Mouse (Mus musculus) liver, adult 2 months (tissue): ENCODE measurements around the gene Miga2. TPM values are rescaled to one million over a fixed set of nuclear protein-coding genes. Genes with fewer than 3 reads are reported as not detected.

Experiments
- DNase-seq: peaks from one replicate; pipeline ENCODE4 v3.0.0-alpha.2; 2011; ENCODE audit warnings: low read depth, low spot score; ENCODE audit errors: extremely low read depth
- H3K27ac ChIP-seq: fragments of 200-500 bp; replicated peaks from 2 replicates; pipeline ENCODE4 v1.5.1; 2012; ENCODE audit warnings: low read depth, mild to moderate bottlenecking, control low read depth, inconsistent platforms, low read length; ENCODE audit not compliant: insufficient read depth
- H3K27me3 ChIP-seq: fragments of 200-500 bp; 2 replicates; pipeline ENCODE4 v1.6.1; 2012; ENCODE audit warnings: mild to moderate bottlenecking, moderate library complexity, low read length, inconsistent platforms; ENCODE audit not compliant: control insufficient read depth, insufficient read depth
- H3K36me3 ChIP-seq: fragments of 200-500 bp; 2 replicates; pipeline ENCODE4 v1.6.1; 2012; ENCODE audit warnings: low read length, inconsistent platforms; ENCODE audit not compliant: control insufficient read depth, insufficient read depth
- H3K4me1 ChIP-seq: fragments of 200-500 bp; 2 replicates; pipeline ENCODE4 v1.6.1; 2011; ENCODE audit warnings: low read length; ENCODE audit not compliant: control insufficient read depth, insufficient read depth
- H3K4me3 ChIP-seq: fragments of 200-500 bp; 2 replicates; pipeline ENCODE4 v1.5.1; 2011; ENCODE audit warnings: low read depth, mild to moderate bottlenecking, control low read depth, low read length, moderate library complexity; ENCODE audit not compliant: insufficient read depth
- H3K79me2 ChIP-seq: fragments of 200-500 bp; 2 replicates; pipeline ENCODE4 v1.6.1; 2012; ENCODE audit warnings: inconsistent platforms, mild to moderate bottlenecking, low read length, moderate library complexity; ENCODE audit not compliant: control insufficient read depth, insufficient read depth
- H3K9ac ChIP-seq: fragments of 200-500 bp; 2 replicates; pipeline ENCODE4 v1.6.1; 2012; ENCODE audit warnings: low read depth, mild to moderate bottlenecking, control low read depth, inconsistent platforms, low read length
- CTCF ChIP-seq: fragments of 200-500 bp; IDR thresholded peaks from 2 replicates; pipeline ENCODE4 v1.5.1; 2011; ENCODE audit warnings: low read depth, low read length, control low read depth
- POLR2A ChIP-seq: fragments of 200-500 bp; IDR thresholded peaks from 2 replicates; pipeline ENCODE4 v1.6.1; 2011; ENCODE audit warnings: low read length, control low read depth; ENCODE audit not compliant: insufficient read depth; ENCODE audit errors: extremely low read depth
- WGBS: fragments of 180-500 bp; shearing (Covaris S2); methylation state at CpG from one replicate; pipeline ENCODE4 v1.1.7; 2018; 5-methylcytosine and 5-hydroxymethylcytosine counted together
- polyA plus RNA-seq: library from polyadenylated mRNA; depleted of rRNA; stranded (reverse); fragments of >200 nt; gene quantifications from 2 replicates; pipeline ENCODE4 v1.2.3, GENCODE M21; 2012
- total RNA-seq: library from RNA; depleted of rRNA; stranded (reverse); fragments of >200 nt; gene quantifications from 2 replicates; pipeline ENCODE4 v1.2.3, GENCODE M21; 2014

The Miga2 gene
- total and polyA plus RNA-seq, 2 experiments: 37.2 to 46.5 TPM

GRCm38 (mm10) chr2:30362865-30363264 is 1.2 kb upstream of the Miga2 start:
- TF ChIP-seq POLR2A (no peak), CTCF (no peak)
- Histone ChIP-seq H3K79me2 (peaks cover 16% of the 10 kb centered on the region; the same call in 1 of the 2 replicates), H3K27ac (no peak overlapping the region), H3K4me3 (no peak overlapping the region), H3K36me3 (peaks cover 3% of the 10 kb centered on the region; the same call in 1 of the 2 replicates), H3K9ac (no peak overlapping the region), H3K4me1 (peaks cover 19% of the 10 kb centered on the region), H3K27me3 (no peaks in the 10 kb centered on the region)
- no peak for DNase-seq
- WGBS: 86% methylated on average over 5 of the region's 5 CpGs

GRCm38 (mm10) chr2:30365281-30366069 is 1.4 kb downstream of the Miga2 start:
- DNase-seq: peak; percentile 93
- no peak for TF ChIP-seq CTCF
- TF ChIP-seq POLR2A: peak; percentile 30; the same call in 1 of the 2 replicates
- WGBS: 19% methylated on average over 2 of the region's 2 CpGs
- Histone ChIP-seq H3K4me1 (peaks cover 17% of the 10 kb centered on the region), H3K4me3 (peak overlapping the region; percentile 75), H3K27me3 (no peaks in the 10 kb centered on the region), H3K36me3 (peaks cover 25% of the 10 kb centered on the region; the same call in 1 of the 2 replicates), H3K27ac (peak overlapping the region; percentile 90), H3K79me2 (peaks cover 15% of the 10 kb centered on the region; the same call in 1 of the 2 replicates), H3K9ac (peak overlapping the region; percentile 77)

GRCm38 (mm10) chr2:30366203-30366602 is 2.2 kb downstream of the Miga2 start:
- Histone ChIP-seq H3K36me3 (peaks cover 27% of the 10 kb centered on the region; the same call in 1 of the 2 replicates), H3K9ac (no peak overlapping the region), H3K27ac (peak overlapping the region; percentile 3; the same call in 1 of the 2 replicates), H3K4me3 (no peak overlapping the region), H3K4me1 (peaks cover 17% of the 10 kb centered on the region), H3K79me2 (peaks cover 15% of the 10 kb centered on the region; the same call in 1 of the 2 replicates), H3K27me3 (no peaks in the 10 kb centered on the region)
- TF ChIP-seq POLR2A (no peak), CTCF (no peak)
- DNase-seq: no peak
- 28% methylated on average over 5 of the region's 5 CpGs for WGBS

- 98% methylated on average over 8 of the region's 8 CpGs for WGBS
- no peaks in the 10 kb centered on the region for H3K27me3 ChIP-seq
- TF ChIP-seq CTCF (no peak), POLR2A (no peak)
- no peak overlapping the region for H3K27ac ChIP-seq
- no peak overlapping the region for H3K9ac ChIP-seq
- H3K79me2 ChIP-seq: peaks cover 14% of the 10 kb centered on the region; the same call in 1 of the 2 replicates
- no peak overlapping the region for H3K4me3 ChIP-seq
- no peak for DNase-seq
- peaks cover 42% of the 10 kb centered on the region; the same call in 1 of the 2 replicates for H3K36me3 ChIP-seq
- peaks cover 14% of the 10 kb centered on the region for H3K4me1 ChIP-seq
These were observed 7.5 kb downstream of the Miga2 start for GRCm38 (mm10) chr2:30371544-30371943.

GRCm38 (mm10) chr2:30372726-30373125 is 8.7 kb downstream of the Miga2 start:
- H3K4me3 ChIP-seq: no peak overlapping the region
- TF ChIP-seq POLR2A (no peak), CTCF (no peak)
- WGBS: 98% methylated on average over 5 of the region's 5 CpGs
- H3K36me3 ChIP-seq: peaks cover 44% of the 10 kb centered on the region; the same call in 1 of the 2 replicates
- H3K79me2 ChIP-seq: peaks cover 7% of the 10 kb centered on the region; the same call in 1 of the 2 replicates
- H3K27me3 ChIP-seq: no peaks in the 10 kb centered on the region
- H3K27ac ChIP-seq: no peak overlapping the region
- H3K4me1 ChIP-seq: peaks cover 12% of the 10 kb centered on the region
- no peak overlapping the region for H3K9ac ChIP-seq
- no peak for DNase-seq
